Comparison of ENCODE assay signal across 9 mouse cellular contexts in the genomic region with DNA sequence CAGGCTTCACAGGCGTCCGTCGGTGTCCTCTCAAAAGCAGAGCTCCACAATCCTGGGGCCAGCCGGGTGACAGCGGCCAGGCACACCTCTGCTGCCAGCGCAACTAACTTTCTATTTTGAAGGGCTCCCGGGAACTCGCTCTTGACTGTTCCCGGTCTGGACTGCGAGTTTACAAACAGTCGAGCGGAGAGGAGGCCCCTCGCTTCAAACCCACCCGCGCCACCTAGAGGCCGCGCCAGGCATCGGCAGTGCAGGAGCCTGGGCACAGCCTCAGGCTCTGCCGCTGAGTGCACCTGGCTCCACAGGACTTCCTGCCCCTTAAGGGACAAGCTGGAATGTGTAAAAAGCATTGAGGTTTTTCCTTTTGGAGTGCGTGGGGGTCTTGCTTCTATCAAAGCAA. TPM values are rescaled to one million over a fixed set of nuclear protein-coding genes. Genes with fewer than 3 reads are reported as not detected.
DNase-seq lines count a peak whose midpoint lies in the region; ATAC-seq and TF ChIP-seq lines count a peak whose summit lies in the region.
"Had no signal": no experiment of that assay in that cellular context is flagged by ENCODE, and none has a peak within 500 bp of the region (broad histone marks: within the 10 kb centered on the region; RNA-seq: fewer than 3 reads in every experiment).

A gene (minus strand): TSS at position 122 of the 400 bp plus-strand sequence.

- peak; percentile 34 for DNase-seq in 3134 (ENCODE audit: extremely low read depth, insufficient read length, low spot score)
- DNase-seq in liver: peak; percentile 76
- peak; percentile 78 for DNase-seq in midbrain, postnatal 0 days (ENCODE audit: low spot score)
- DNase-seq in spleen, postnatal 4 days (ENCODE audit: low spot score in 2 of 2): peak; percentile 50 to 85

- H3K9ac ChIP-seq in heart, embryonic 12.5 days: peak within 1 kb of the TSS; percentile 58
- H3K9ac ChIP-seq in kidney, embryonic 15.5 days: peak within 1 kb of the TSS; percentile 41
- no peak within 1 kb of the TSS for H3K9ac ChIP-seq in midbrain, postnatal 0 days (replicated peaks; ENCODE audit: low read length, poor library complexity, severe bottlenecking)

- no peak within 1 kb of the TSS for H3K27ac ChIP-seq in bone marrow macrophage, adult 2 months (ENCODE audit: insufficient read depth, low read depth, low read length)
- no peak within 1 kb of the TSS for H3K27ac ChIP-seq in embryonic fibroblast, embryonic 13.5 days (ENCODE audit: insufficient read depth, low read length)
- H3K27ac ChIP-seq in heart, embryonic 12.5 days (ENCODE audit: poor library complexity, severe bottlenecking): no peak within 1 kb of the TSS
- no peak within 1 kb of the TSS for H3K27ac ChIP-seq in kidney, embryonic 15.5 days
- H3K27ac ChIP-seq in midbrain, postnatal 0 days (ENCODE audit: low read depth, low read length): no peak within 1 kb of the TSS

- no peak within 1 kb of the TSS for H3K4me3 ChIP-seq in bone marrow macrophage, adult 2 months (ENCODE audit: insufficient read depth, low read length)
- H3K4me3 ChIP-seq in embryonic fibroblast, embryonic 13.5 days (ENCODE audit: insufficient read depth, low read length): peak within 1 kb of the TSS; percentile 30; the same call in 1 of the 2 replicates
- H3K4me3 ChIP-seq in heart, embryonic 12.5 days: peak within 1 kb of the TSS; percentile 46
- peak within 1 kb of the TSS; percentile 44 for H3K4me3 ChIP-seq in kidney, embryonic 15.5 days (replicated peaks)
- H3K4me3 ChIP-seq in midbrain, postnatal 0 days (ENCODE audit: low read depth, low read length): peak within 1 kb of the TSS; percentile 20; the same call in 1 of the 2 replicates

- peak; percentile 43 for TF ChIP-seq CTCF in bone marrow macrophage, adult 2 months (IDR thresholded peaks at IDR 0.05; ENCODE audit: low read depth, low read length)
- TF ChIP-seq CTCF in embryonic fibroblast, embryonic 13.5 days (IDR thresholded peaks at IDR 0.05; ENCODE audit: borderline replicate concordance, insufficient read depth, low read length): peak; percentile 56; the same call in 1 of the 2 replicates
- TF ChIP-seq CTCF in midbrain, postnatal 0 days (IDR thresholded peaks at IDR 0.05): peak; percentile 89

- H3K27me3 ChIP-seq in heart, embryonic 12.5 days (replicated peaks): peaks cover 21% of the 10 kb centered on the region
- peaks cover 10% of the 10 kb centered on the region; the same call in 1 of the 2 replicates for H3K27me3 ChIP-seq in kidney, embryonic 15.5 days
- no peaks in the 10 kb centered on the region for H3K27me3 ChIP-seq in midbrain, postnatal 0 days (ENCODE audit: insufficient read depth, low read length)

- WGBS in heart, embryonic 12.5 days: 2% methylated on average over 20 of the region's 20 CpGs
- 4% methylated on average over 20 of the region's 20 CpGs for WGBS in kidney, embryonic 15.5 days
- 2% methylated on average over 20 of the region's 20 CpGs for WGBS in midbrain, postnatal 0 days

- no peaks in the 10 kb centered on the region for H3K9me3 ChIP-seq in heart, embryonic 12.5 days (replicated peaks)
- no peaks in the 10 kb centered on the region for H3K9me3 ChIP-seq in kidney, embryonic 15.5 days (replicated peaks)
- no peaks in the 10 kb centered on the region for H3K9me3 ChIP-seq in midbrain, postnatal 0 days (ENCODE audit: low read length)

- no peak for TF ChIP-seq POLR2A in bone marrow macrophage, adult 2 months (IDR thresholded peaks at IDR 0.05; ENCODE audit: borderline replicate concordance, low read depth, low read length)
- TF ChIP-seq POLR2A in embryonic fibroblast, embryonic 13.5 days (IDR thresholded peaks at IDR 0.05; ENCODE audit: low read depth, low read length): no peak

- H3K4me1 ChIP-seq in bone marrow macrophage, adult 2 months (ENCODE audit: control insufficient read depth, insufficient read depth, low read length): no peaks in the 10 kb centered on the region
- H3K4me1 ChIP-seq in embryonic fibroblast, embryonic 13.5 days (ENCODE audit: control insufficient read depth, insufficient read depth, low read length): no peaks in the 10 kb centered on the region
- peaks cover 3% of the 10 kb centered on the region; the same call in 1 of the 2 replicates for H3K4me1 ChIP-seq in heart, embryonic 12.5 days (replicated peaks)
- H3K4me1 ChIP-seq in kidney, embryonic 15.5 days: peaks cover 10% of the 10 kb centered on the region; the same call in 1 of the 2 replicates
- peaks cover 7% of the 10 kb centered on the region for H3K4me1 ChIP-seq in midbrain, postnatal 0 days (ENCODE audit: insufficient read depth, low read length)

- peak within 1 kb of the TSS; percentile 77 for H3K4me2 ChIP-seq in heart, embryonic 12.5 days
- H3K4me2 ChIP-seq in kidney, embryonic 15.5 days: peak within 1 kb of the TSS; percentile 72
- peak within 1 kb of the TSS; percentile 40 for H3K4me2 ChIP-seq in midbrain, postnatal 0 days (ENCODE audit: low read depth, low read length, poor library complexity, severe bottlenecking)

- no peaks in the 10 kb centered on the region for H3K36me3 ChIP-seq in heart, embryonic 12.5 days
- H3K36me3 ChIP-seq in kidney, embryonic 15.5 days: no peaks in the 10 kb centered on the region
- no peaks in the 10 kb centered on the region for H3K36me3 ChIP-seq in midbrain, postnatal 0 days (ENCODE audit: insufficient read depth, low read length)

- ATAC-seq in heart, embryonic 12.5 days (ENCODE audit: insufficient number of reproducible peaks, low FRiP score): peak; percentile 53; the same call in 1 of the 2 replicates
- ATAC-seq in kidney, embryonic 15.5 days (replicated peaks; ENCODE audit: low FRiP score): peak; percentile 91
- ATAC-seq in midbrain, postnatal 0 days (ENCODE audit: low FRiP score): peak; percentile 82; the same call in 1 of the 2 replicates

RNA-seq across cellular contexts. Expression of the gene that starts here (rescaled TPM):
- not detected in 2 replicates for polyA plus RNA-seq in bone marrow macrophage, adult 2 months (2012; ENCODE audit: insufficient read depth, insufficient read length, missing spikeins)
- polyA plus RNA-seq in embryonic fibroblast, embryonic 13.5 days (2011; ENCODE audit: insufficient read length, low read depth, missing spikeins): not detected in 2 replicates
- polyA plus RNA-seq in heart, embryonic 12.5 days (2016; fragmentation: Nextera tagmentation; extraction: Ambion mirVana): not detected in 2 replicates
- polyA plus RNA-seq in kidney, embryonic 15.5 days (2015; fragmentation: Nextera tagmentation; extraction: Ambion mirVana): 0.22 and 0.36 TPM in 2 replicates
- 0.33 and 0.85 TPM in 2 replicates for total RNA-seq in midbrain, postnatal 0 days (2014; rRNA removed)
- polyA plus RNA-seq in midbrain, postnatal 0 days (2015; fragmentation: Nextera tagmentation; extraction: Ambion mirVana): 0.13 and 0.16 TPM in 2 replicates
- total RNA-seq: MEL had no signal

Comparison
In these comparisons a context has a peak if more than half of its experiments do, and no peak if none do; other contexts are left out.
1. Peak in ATAC-seq, H3K4me3 ChIP-seq, H3K9ac ChIP-seq and H3K4me2 ChIP-seq in heart, embryonic 12.5 days; RNA of the gene not detected or under 1 TPM.
2. Peak in ATAC-seq, H3K4me3 ChIP-seq, H3K9ac ChIP-seq and H3K4me2 ChIP-seq in kidney, embryonic 15.5 days; RNA of the gene not detected or under 1 TPM.
3. Peak in DNase-seq, ATAC-seq, H3K4me3 ChIP-seq and H3K4me2 ChIP-seq in midbrain, postnatal 0 days; RNA of the gene not detected or under 1 TPM.